Mouse (Mus musculus): ENCODE results near the gene Ssc4d.

GRCm38 (mm10) chr5:135934481-135935175 lies 39.7 kb downstream of the Ssc4d start, which contains the start of gene Ywhag:
- TF ChIP-seq POLR2A (IDR thresholded peaks at IDR 0.05; ENCODE audit: extremely low read depth, insufficient read depth, low read length) (peak; percentile 98), CTCF (IDR thresholded peaks at IDR 0.05; ENCODE audit: extremely low read depth, insufficient read depth, low read length) (peak; percentile 46)
